Mouse (Mus musculus) embryonic facial prominence, embryonic 14.5 days (tissue): ENCODE measurements around the gene Kat6b. TPM values are rescaled to one million over a fixed set of nuclear protein-coding genes. Genes with fewer than 3 reads are reported as not detected.

Experiments used
- ATAC-seq: fragments of 200-750 bp; cut with Nextera tagmentation; 2 replicates; pipeline ENCODE4 v1.8.0; 2017; ENCODE audit warnings: low read depth, moderate number of reproducible peaks, moderate TSS enrichment
- DNase-seq: peaks from one replicate; pipeline ENCODE4 v3.0.0-alpha.2; 2015; ENCODE audit warnings: low spot score
- H3K27ac ChIP-seq: fragments of 300-500 bp; sonication (generic); replicated peaks from 2 replicates; pipeline ENCODE4 v1.5.1; 2014; ENCODE audit warnings: low read depth, mild to moderate bottlenecking, low read length, moderate library complexity
- H3K27me3 ChIP-seq: fragments of 300-500 bp; sonication (generic); replicated peaks from 2 replicates; pipeline ENCODE4 v1.6.1; 2014; ENCODE audit warnings: low read length; ENCODE audit not compliant: control insufficient read depth, insufficient read depth
- H3K36me3 ChIP-seq: fragments of 300-500 bp; sonication (generic); 2 replicates; pipeline ENCODE4 v1.6.1; 2014; ENCODE audit warnings: low read length, mixed read lengths; ENCODE audit not compliant: control insufficient read depth, insufficient read depth
- H3K4me1 ChIP-seq: fragments of 300-500 bp; sonication (generic); 2 replicates; pipeline ENCODE4 v1.6.1; 2014; ENCODE audit warnings: antibody characterized with exemption, low read length; ENCODE audit not compliant: control insufficient read depth, insufficient read depth
- H3K4me2 ChIP-seq: fragments of 300-500 bp; sonication (generic); 2 replicates; pipeline ENCODE4 v1.6.1; 2014; ENCODE audit warnings: low read depth, mild to moderate bottlenecking, low read length, moderate library complexity, mixed read lengths
- H3K4me3 ChIP-seq: fragments of 300-500 bp; sonication (generic); 2 replicates; pipeline ENCODE4 v1.5.1; 2014; ENCODE audit warnings: low read depth, mild to moderate bottlenecking, low read length
- H3K9ac ChIP-seq: fragments of 300-500 bp; sonication (generic); 2 replicates; pipeline ENCODE4 v1.6.1; 2014; ENCODE audit warnings: low read depth, mild to moderate bottlenecking, low read length, moderate library complexity, mixed read lengths
- H3K9me3 ChIP-seq: fragments of 300-500 bp; sonication (generic); 2 replicates; pipeline ENCODE4 v1.6.1; 2016; ENCODE audit warnings: low read length; ENCODE audit not compliant: control insufficient read depth
- WGBS: fragments of 180-500 bp; shearing (Covaris S2); extraction: QIAGEN DNeasy Blood & Tissue Kit; methylation state at CpG from one replicate; pipeline ENCODE4 v1.1.7; 2014; 5-methylcytosine and 5-hydroxymethylcytosine counted together
- polyA plus RNA-seq: library from polyadenylated mRNA; unstranded; fragments of >200 nt; fragmentation: Nextera tagmentation; extraction: Ambion mirVana; gene quantifications from 2 replicates; pipeline ENCODE4 v1.2.1, GENCODE M21; 2014

Gene Kat6b
- polyA plus RNA-seq, 1 experiment from 2014 or later = 18.0 TPM

DNA sequence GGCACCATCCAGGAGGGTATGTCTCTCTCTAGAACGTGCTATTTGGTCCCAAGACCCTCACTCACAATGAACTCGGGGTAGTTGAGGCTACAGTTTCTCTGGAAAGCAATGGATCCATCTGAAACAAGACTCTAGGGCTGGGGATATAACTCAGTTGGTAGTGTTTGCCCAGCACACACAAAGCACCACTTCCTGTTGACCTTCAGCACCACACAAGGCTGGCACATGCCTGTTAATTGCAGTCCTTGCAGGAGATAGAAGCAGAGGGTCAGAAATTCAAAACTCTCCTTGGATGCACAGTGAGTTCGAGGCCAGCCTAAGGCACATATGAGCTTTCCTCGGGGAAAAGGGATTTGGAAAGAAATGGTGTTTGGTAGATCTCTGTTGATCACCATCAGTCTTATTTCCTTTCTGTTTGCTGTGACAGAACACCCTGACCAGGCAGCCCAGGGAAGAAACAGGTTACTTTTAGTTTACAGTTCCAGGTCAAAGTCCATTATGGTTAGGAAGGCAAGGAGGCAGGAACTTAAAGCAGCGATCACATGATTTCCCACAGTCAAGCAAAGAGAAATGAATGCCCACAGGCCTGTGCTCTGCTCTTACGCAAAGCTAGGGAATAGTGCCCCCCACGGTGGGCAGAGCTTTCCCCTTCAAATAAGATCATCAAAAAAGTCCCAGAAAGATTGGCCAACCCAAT lies 25.4 kb upstream of the Kat6b start:
- no peak overlapping the region for H3K27ac ChIP-seq
- H3K9me3 ChIP-seq = no peaks in the 10 kb centered on the region
- DNase-seq (no peak), ATAC-seq (no peak)
- H3K4me3 ChIP-seq = no peak overlapping the region
- no peak overlapping the region for H3K9ac ChIP-seq
- H3K4me2 ChIP-seq = no peak overlapping the region
- H3K36me3 ChIP-seq = no peaks in the 10 kb centered on the region
- 89% methylated on average over 7 of the region's 7 CpGs for WGBS
- H3K4me1 ChIP-seq = no peaks in the 10 kb centered on the region
- H3K27me3 ChIP-seq = no peaks in the 10 kb centered on the region

DNA sequence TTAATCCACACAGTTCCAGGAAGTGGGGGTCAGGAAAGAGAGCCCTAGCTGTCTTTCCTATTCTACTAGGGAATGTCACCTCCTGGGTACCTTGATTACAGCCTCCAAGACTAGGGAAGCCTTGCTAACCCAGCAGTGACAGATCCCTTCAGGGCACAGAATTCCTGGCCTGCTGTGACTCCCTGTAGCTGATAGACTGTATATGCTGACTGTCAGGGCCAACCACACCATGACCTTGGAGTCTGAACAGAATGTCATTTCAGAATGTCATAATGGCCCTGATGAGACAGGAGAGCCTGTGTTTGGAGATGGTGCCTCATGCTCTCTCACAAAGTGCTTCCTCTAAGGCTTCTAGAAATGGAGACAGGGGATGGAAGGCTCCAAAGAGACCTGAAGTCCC lies 24.7 kb upstream of the Kat6b start:
- no peak overlapping the region for H3K4me2 ChIP-seq

DNA sequence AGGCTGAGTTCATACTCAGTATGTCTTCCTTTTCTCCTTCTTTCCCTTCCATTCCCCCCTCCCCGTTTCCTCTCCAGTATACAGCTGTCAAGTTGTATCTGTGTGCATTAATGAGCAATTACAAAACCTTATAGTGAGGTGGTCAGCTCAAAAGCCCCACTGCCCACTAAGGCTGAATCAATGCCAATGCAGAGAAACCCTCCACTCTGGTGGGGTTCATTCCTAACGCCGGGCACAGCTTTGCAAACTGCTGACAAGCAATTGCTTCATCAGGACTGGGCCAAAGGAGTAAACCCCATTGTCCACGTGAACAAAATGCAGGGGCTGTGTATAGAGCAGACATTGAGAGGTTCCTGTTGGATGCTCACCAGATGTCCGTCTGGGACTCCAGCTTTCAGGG lies 23.4 kb upstream of the Kat6b start:
- H3K27me3 ChIP-seq = no peaks in the 10 kb centered on the region
- no peak overlapping the region for H3K4me3 ChIP-seq
- ATAC-seq = no peak
- DNase-seq = no peak
- H3K36me3 ChIP-seq = no peaks in the 10 kb centered on the region
- H3K4me1 ChIP-seq = no peaks in the 10 kb centered on the region
- 78% methylated on average over 5 of the region's 5 CpGs for WGBS
- H3K9me3 ChIP-seq = no peaks in the 10 kb centered on the region
- no peak overlapping the region for H3K9ac ChIP-seq
- H3K4me2 ChIP-seq = no peak overlapping the region
- H3K27ac ChIP-seq = no peak overlapping the region

More for the DNA sequence above, 24.7 kb upstream of the Kat6b start:
- H3K9me3 ChIP-seq = no peaks in the 10 kb centered on the region
- H3K9ac ChIP-seq = no peak overlapping the region
- H3K27me3 ChIP-seq = no peaks in the 10 kb centered on the region
- ATAC-seq (no peak), DNase-seq (no peak)
- H3K27ac ChIP-seq = no peak overlapping the region
- H3K36me3 ChIP-seq = no peaks in the 10 kb centered on the region
- H3K4me3 ChIP-seq = no peak overlapping the region
- H3K4me1 ChIP-seq = no peaks in the 10 kb centered on the region

DNA sequence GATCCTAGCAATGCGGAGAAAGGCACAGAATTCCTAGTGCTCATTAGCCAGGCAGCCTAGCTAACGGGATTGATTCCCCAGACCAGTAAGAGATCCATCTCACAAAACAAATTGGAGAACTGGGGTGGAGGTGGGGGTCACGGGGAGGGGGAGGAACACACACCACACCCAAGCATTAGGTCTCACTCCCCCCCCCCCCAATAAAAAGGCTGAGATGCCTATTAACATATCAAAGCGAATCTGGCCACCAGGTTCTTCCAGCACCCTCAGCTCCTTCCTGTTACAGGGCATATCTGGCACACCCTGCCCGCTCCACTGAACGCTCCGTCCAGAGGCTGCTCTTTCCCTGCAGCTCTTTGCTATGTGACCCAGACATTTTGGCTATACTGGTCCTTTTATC lies 22.5 kb upstream of the Kat6b start:
- Histone ChIP-seq H3K27me3 (no peaks in the 10 kb centered on the region), H3K36me3 (no peaks in the 10 kb centered on the region), H3K9me3 (no peaks in the 10 kb centered on the region), H3K4me3 (no peak overlapping the region), H3K27ac (no peak overlapping the region), H3K9ac (no peak overlapping the region), H3K4me2 (no peak overlapping the region), H3K4me1 (no peaks in the 10 kb centered on the region)
- ATAC-seq (no peak), DNase-seq (no peak)
- 88% methylated on average over 5 of the region's 7 CpGs for WGBS

DNA sequence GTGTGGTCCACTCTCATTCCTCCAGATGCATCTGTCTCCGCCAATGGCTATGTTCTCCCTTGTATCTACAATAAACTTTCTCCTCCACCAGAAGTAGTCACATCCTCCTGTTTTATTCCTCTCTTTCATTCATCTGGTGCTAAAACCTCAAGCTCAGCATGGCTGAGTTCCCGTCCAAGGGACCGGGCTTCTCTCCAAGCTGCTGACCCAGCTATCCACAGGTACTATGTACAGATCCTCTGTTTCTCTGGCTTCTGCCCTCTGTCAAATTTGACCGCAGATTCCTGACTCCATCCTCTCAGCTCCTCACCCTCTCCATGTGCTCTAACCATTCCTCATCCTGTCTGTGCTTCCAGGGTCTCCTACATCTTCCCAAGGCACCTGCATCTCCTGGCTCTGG lies 22.1 kb upstream of the Kat6b start:
- 80% methylated on average over 4 of the region's 4 CpGs for WGBS
- H3K4me1 ChIP-seq = no peaks in the 10 kb centered on the region
- DNase-seq = no peak

DNA sequence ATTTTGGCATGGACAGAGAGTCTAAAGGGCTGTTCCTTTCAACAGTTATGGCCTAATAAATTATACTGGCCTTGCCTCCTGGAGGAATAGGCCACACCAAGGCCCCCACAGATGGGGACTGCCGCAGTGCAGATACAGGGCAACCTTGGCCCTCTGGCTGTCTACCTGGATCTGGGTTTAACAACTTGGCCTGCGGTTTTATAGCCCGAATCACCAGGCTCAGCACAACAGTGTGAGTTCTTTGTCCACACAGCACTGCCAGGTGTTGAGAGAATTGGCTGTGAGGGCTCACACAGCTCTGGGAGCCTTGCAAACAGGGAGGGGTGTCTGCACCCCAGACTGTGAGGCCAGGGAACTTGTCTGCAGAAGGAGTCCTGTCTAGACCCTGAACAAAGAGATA lies 18.8 kb upstream of the Kat6b start:
- 98% methylated on average over 3 of the region's 3 CpGs for WGBS
- Histone ChIP-seq H3K9me3 (no peaks in the 10 kb centered on the region), H3K4me3 (no peak overlapping the region), H3K4me2 (no peak overlapping the region), H3K27ac (no peak overlapping the region), H3K9ac (no peak overlapping the region), H3K36me3 (no peaks in the 10 kb centered on the region), H3K4me1 (no peaks in the 10 kb centered on the region), H3K27me3 (no peaks in the 10 kb centered on the region)
- no peak for ATAC-seq
- DNase-seq = no peak

More for the DNA sequence above, 22.1 kb upstream of the Kat6b start:
- Histone ChIP-seq H3K27ac (no peak overlapping the region), H3K4me2 (no peak overlapping the region), H3K9me3 (no peaks in the 10 kb centered on the region), H3K4me3 (no peak overlapping the region), H3K9ac (no peak overlapping the region), H3K27me3 (no peaks in the 10 kb centered on the region), H3K36me3 (no peaks in the 10 kb centered on the region)
- no peak for ATAC-seq

DNA sequence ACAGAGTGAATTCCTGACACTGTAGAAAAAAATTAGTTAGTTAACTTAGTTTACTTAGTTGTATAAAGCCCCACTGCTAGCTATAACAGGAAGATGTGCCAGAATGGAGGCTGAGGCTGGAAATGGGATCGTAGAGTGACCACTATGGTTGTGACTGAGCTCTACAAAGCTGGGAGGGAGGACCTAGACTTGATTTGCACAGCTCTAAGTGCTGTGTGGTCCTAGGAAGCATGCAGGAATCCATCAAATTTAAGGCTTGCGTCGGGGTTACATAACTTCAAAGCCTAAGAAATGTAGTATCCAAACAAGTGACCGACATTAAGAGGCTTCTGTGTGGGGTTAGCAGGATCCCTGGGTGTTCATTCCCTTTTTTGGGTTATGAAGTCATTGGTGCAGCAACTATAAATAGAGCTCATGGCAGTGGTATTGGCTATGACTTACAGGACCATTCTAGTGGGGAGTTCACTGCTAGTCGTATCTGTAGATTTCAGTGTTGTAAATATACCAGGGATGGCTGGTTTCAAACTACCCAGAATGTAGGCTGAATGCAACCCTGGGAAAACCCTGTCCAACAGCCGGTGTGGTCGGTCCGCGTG lies 18.0 kb upstream of the Kat6b start:
- Histone ChIP-seq H3K4me1 (no peaks in the 10 kb centered on the region), H3K27ac (no peak overlapping the region), H3K27me3 (no peaks in the 10 kb centered on the region), H3K4me3 (no peak overlapping the region), H3K4me2 (no peak overlapping the region), H3K36me3 (no peaks in the 10 kb centered on the region), H3K9ac (no peak overlapping the region), H3K9me3 (no peaks in the 10 kb centered on the region)
- WGBS = 89% methylated on average over 9 of the region's 9 CpGs
- ATAC-seq (no peak), DNase-seq (no peak)

DNA sequence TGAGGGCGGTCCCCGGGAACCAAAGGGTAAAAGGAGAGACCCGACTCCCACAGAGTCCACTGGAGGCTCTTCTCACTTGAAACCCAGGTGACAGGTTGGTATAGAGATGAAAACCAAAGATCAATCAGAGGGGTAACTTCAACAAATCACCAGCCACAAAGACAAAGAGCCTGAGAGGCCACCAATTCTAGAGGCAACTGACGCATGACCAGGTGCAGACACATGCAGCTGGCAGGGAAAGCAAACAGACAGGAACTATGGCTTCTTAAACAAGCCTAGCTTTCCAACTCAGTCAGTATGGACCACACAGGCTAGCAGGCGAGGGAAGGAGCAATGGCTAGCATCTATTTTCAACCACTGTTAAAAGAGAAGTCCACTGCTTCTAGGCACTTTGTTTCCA lies 10.8 kb upstream of the Kat6b start:
- Histone ChIP-seq H3K4me2 (no peak overlapping the region), H3K9me3 (no peaks in the 10 kb centered on the region), H3K4me1 (no peaks in the 10 kb centered on the region), H3K9ac (no peak overlapping the region), H3K4me3 (no peak overlapping the region), H3K27ac (no peak overlapping the region), H3K27me3 (no peaks in the 10 kb centered on the region), H3K36me3 (no peaks in the 10 kb centered on the region)
- 83% methylated on average over 5 of the region's 5 CpGs for WGBS
- DNase-seq (no peak), ATAC-seq (no peak)

DNA sequence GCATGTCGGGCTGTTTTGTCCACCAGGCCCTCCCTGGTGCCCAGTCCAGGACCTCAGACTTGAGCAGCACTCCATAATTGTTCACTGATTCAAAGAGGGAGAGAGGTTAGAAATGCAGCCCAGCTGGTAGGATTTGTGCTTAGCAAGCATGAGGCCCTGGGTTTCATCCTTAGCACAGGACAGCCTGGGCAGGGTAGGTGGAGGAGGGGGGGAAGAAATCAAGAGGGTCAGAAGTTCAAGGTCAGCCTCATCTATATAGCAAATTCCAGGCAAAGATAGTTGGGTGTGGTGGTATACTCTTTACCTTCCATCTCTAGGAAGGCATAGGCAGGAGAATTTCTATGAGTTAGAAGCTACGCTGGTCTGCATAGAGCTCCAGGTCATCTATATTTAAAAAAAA lies 9.3 kb upstream of the Kat6b start:
- Histone ChIP-seq H3K4me2 (no peak overlapping the region), H3K27me3 (no peaks in the 10 kb centered on the region), H3K9me3 (no peaks in the 10 kb centered on the region), H3K4me1 (no peaks in the 10 kb centered on the region), H3K4me3 (no peak overlapping the region), H3K27ac (no peak overlapping the region), H3K9ac (no peak overlapping the region), H3K36me3 (no peaks in the 10 kb centered on the region)
- 99% methylated on average over 2 of the region's 2 CpGs for WGBS
- ATAC-seq (no peak), DNase-seq (no peak)
